Mouse (Mus musculus): Measurements from ENCODE around the gene Necap1.

Gene Necap1

GRCm38 (mm10) chr6:122889599-122889998, 15.3 kb downstream of the Necap1 start:
- DNase-seq (ENCODE audit: low spot score): no peak

DNA sequence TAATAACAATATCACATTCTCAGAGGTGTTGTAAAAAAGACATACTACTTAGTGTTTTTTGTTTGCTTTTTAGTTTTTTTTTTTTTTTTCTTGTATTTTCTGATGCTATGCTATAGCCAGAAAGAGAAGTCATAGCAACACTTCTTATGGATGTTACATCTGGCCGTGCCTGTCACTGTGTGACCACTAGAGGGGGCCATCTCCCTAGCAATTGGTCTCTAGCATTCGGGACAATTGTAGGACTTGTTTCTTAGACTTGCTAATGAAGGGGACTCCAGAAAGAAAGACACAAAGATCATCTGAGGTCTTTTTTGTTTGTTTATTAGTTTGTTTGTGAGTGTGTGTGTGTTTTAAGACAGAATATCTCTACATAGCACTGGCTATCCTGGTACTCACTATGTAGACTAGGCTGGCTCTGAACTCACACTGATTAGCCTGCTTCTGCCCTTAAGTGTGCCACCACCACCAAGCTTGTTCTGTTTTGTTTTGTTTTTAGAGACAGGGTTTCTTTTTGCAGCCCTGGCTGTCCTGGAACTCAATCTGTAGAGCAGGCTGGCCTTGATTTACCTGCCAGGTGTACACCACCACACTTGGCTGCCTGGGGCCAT, 18.3 kb downstream of the Necap1 start:
- DNase-seq (ENCODE audit: low spot score): peak; percentile 67

GRCm38 (mm10) chr6:122919922-122920321, 45.6 kb downstream of the Necap1 start:
- DNase-seq (ENCODE audit: low spot score): no peak

DNA sequence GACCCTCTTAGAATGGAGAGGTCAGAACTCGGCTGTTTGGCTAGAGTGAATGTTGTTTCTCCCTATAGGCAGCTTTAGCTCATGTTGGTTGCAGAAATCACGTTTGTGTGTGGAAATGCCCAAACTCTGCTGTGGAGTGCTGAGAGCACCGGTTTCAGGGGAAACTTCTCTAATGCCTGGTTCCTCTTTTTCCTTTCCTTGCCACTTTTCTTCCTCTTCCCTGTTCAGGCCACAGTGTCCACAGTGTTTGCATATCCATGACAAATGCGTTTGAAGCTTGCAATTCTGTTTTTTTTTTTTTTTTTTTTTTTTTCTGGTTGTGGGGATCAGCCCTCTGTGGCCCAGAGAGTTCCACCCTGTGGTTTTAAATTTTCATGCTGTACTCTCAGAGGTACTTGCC, 47.2 kb downstream of the Necap1 start, which contains the start of gene Clec4a1:
Gene Clec4a1 (plus strand): TSS at position 398 of the 400 bp plus-strand sequence.
- DNase-seq (ENCODE audit: low spot score): no peak

DNA sequence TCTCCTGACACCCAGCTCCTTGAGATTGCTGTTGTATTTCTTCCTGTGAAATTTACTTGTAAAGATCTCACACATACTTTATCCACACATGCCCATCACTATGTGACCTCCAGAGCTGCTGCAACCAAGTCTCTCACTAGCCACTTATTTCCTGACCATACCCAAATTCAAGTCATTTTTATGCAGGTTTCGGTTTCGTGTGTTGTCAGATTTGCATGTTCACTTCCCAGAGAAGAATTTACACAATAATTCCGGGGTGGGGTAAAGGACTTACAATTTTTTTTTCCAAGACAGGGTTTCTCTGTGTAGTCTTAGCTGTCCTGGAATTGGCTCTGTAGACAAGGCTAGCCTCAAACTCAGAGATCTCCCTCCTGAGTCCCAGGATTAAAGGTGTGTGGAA, 60.6 kb downstream of the Necap1 start:
- DNase-seq (ENCODE audit: low spot score): no peak

All from c-Kit-positive CD71-positive TER-119-positive erythroid progenitor cells, embryonic 14.5 days (primary cell).